Mouse (Mus musculus) liver, adult 2 months (tissue): ENCODE measurements around the gene Acvr1b.

ENCODE experiments used
- CTCF ChIP-seq: fragments of 200-500 bp; IDR thresholded peaks from 2 replicates; pipeline ENCODE4 v1.5.1; 2011; ENCODE audit warnings: low read depth, low read length, control low read depth
- POLR2A ChIP-seq: fragments of 200-500 bp; IDR thresholded peaks from 2 replicates; pipeline ENCODE4 v1.6.1; 2011; ENCODE audit warnings: low read length, control low read depth; ENCODE audit not compliant: insufficient read depth; ENCODE audit errors: extremely low read depth

DNA sequence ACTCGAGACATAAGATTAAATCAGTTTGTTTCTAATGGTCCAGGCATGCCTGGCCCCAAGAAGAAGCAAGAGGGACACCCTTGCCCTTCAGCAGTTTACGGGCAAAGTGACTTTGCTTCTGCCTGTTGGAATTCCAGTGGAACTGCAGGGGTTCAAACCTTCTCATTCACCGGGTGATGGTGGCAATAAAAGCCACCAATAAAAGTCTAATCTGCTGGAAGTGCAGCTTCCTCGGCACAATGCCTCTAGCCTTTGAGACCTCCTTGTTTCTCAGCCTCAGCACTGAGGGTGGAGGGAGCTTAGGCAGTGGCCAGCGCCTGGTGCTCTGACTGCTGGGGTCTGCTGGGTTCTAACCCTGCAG is 7.2 kb downstream of the Acvr1b start:
- TF ChIP-seq POLR2A = no peak
- no peak for TF ChIP-seq CTCF
